19 mouse cellular contexts compared by ENCODE assay signal in the genomic region with DNA sequence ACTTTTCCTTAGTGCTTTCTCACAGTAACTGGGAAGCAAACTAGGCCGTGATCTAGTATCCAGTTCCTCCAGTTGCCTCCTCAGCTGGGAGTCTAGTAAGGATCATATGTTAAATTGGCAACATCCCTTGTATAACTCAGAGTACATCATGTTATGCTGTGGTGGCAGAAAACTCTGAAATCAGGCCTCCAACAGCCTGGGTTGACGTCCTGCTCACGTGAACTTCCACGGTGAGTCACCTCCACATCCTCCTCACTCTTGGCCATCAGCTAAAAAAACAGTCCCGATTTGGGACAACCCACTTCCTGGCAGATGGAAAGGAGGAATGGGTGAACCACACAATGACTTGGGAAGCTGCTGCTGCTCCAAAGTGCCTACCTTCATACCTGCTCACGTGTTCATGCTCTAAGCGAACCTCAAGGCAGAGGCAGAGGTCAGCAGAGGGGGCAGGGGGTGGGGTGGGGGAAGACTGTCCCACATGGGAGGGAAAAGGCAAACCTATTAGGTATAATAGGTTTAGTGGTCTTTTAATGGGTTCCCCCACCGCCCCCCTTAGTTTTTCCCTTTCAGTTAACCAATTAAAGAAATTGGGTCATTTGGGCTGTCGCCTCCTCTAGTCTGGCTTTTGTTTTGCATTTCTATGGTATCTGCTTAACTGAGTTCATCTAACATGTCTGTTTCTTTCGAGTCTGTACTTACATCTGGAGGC. TPM values are rescaled to one million over a fixed set of nuclear protein-coding genes. Genes with fewer than 3 reads are reported as not detected.
DNase-seq lines count a peak whose midpoint lies in the region; ATAC-seq and TF ChIP-seq lines count a peak whose summit lies in the region.
"Had no signal": no experiment of that assay in that cellular context is flagged by ENCODE, and none has a peak within 500 bp of the region (broad histone marks: within the 10 kb centered on the region; RNA-seq: fewer than 3 reads in every experiment).

No protein-coding gene starts in this region.

- H3K9me3 ChIP-seq in liver, postnatal 0 days (ENCODE audit: low read length) = no peaks in the 10 kb centered on the region
- H3K9me3 ChIP-seq in hindbrain, embryonic 11.5 days (ENCODE audit: control insufficient read depth, low read length) = no peaks in the 10 kb centered on the region
- H3K9me3 ChIP-seq: heart, embryonic 15.5 days; hindbrain, embryonic 12.5 days; midbrain, embryonic 13.5 days had no signal

- whole genome bisulfite sequencing in liver, postnatal 0 days (ENCODE audit: insufficient replicate concordance) = 70% methylated on average over 10 of the region's 10 CpGs
- 84% methylated on average over 10 of the region's 10 CpGs for WGBS in hindbrain, embryonic 11.5 days

- no peak overlapping the region for H3K4me3 ChIP-seq in liver, postnatal 0 days (ENCODE audit: low read depth, low read length)
- no peak overlapping the region for H3K4me3 ChIP-seq in myocyte
- no peak overlapping the region for H3K4me3 ChIP-seq in hindbrain, embryonic 11.5 days (ENCODE audit: low read depth, low read length)
- H3K4me3 ChIP-seq: heart, embryonic 15.5 days; hindbrain, embryonic 12.5 days; limb, embryonic 13.5 days; midbrain, embryonic 13.5 days had no signal

- TF ChIP-seq CTCF in liver, postnatal 0 days (IDR thresholded peaks at IDR 0.05; ENCODE audit: low read depth) = no peak

- H3K79me2 ChIP-seq in myocyte (ENCODE audit: control insufficient read depth, insufficient read depth) = no peaks in the 10 kb centered on the region

- TF ChIP-seq EP300 in liver, postnatal 0 days (IDR thresholded peaks at IDR 0.05; ENCODE audit: low read depth) = no peak

- H3K27me3 ChIP-seq in liver, postnatal 0 days (ENCODE audit: insufficient read depth, low read length) = no peaks in the 10 kb centered on the region
- H3K27me3 ChIP-seq in myocyte (ENCODE audit: control insufficient read depth, insufficient read depth, insufficient read length) = no peaks in the 10 kb centered on the region
- no peaks in the 10 kb centered on the region for H3K27me3 ChIP-seq in hindbrain, embryonic 11.5 days (ENCODE audit: control insufficient read depth, insufficient read depth, low read length)
- H3K27me3 ChIP-seq: heart, embryonic 15.5 days; hindbrain, embryonic 12.5 days; limb, embryonic 13.5 days; midbrain, embryonic 13.5 days had no signal

- no peak overlapping the region for H3K27ac ChIP-seq in liver, postnatal 0 days (ENCODE audit: low read depth)
- H3K27ac ChIP-seq in hindbrain, embryonic 11.5 days (ENCODE audit: low read depth, low read length) = no peak overlapping the region
- H3K27ac ChIP-seq: heart, embryonic 15.5 days; hindbrain, embryonic 12.5 days; kidney, postnatal 0 days; limb, embryonic 13.5 days; midbrain, embryonic 13.5 days had no signal

- H3K9ac ChIP-seq in liver, postnatal 0 days (replicated peaks) = no peak overlapping the region
- no peak overlapping the region for H3K9ac ChIP-seq in hindbrain, embryonic 11.5 days (ENCODE audit: low read depth, low read length)
- H3K9ac ChIP-seq: heart, embryonic 15.5 days; hindbrain, embryonic 12.5 days; limb, embryonic 13.5 days; midbrain, embryonic 13.5 days had no signal

- H3K4me2 ChIP-seq in liver, postnatal 0 days (ENCODE audit: low read depth, low read length) = no peak overlapping the region
- peak overlapping the region; percentile 41 for H3K4me2 ChIP-seq in myocyte (ENCODE audit: low read depth)
- H3K4me2 ChIP-seq in hindbrain, embryonic 11.5 days (replicated peaks; ENCODE audit: low read depth, low read length) = no peak overlapping the region
- H3K4me2 ChIP-seq: heart, embryonic 15.5 days; hindbrain, embryonic 12.5 days; limb, embryonic 13.5 days; midbrain, embryonic 13.5 days had no signal

- peak; percentile 90 for ATAC-seq in frontal cortex, adult (ENCODE audit: low TSS enrichment)
- peak; percentile 23; the same call in 1 of the 2 replicates for ATAC-seq in liver, postnatal 0 days
- no peak for ATAC-seq in hindbrain, embryonic 11.5 days (ENCODE audit: low FRiP score)
- no peak for ATAC-seq in activated CD4-positive, CD25-positive, alpha-beta regulatory T cell, adult 4 months
- ATAC-seq: forebrain, embryonic 16.5 days; intestine, postnatal 0 days; midbrain, embryonic 13.5 days had no signal

- DNase-seq in frontal cortex, postnatal 14 days (ENCODE audit: low spot score in 2 of 2) = no peak
- DNase-seq in liver, postnatal 0 days = no peak
- DNase-seq in liver (no peak), NIH3T3 (ENCODE audit: low read depth) (peak; percentile 89)
- no peak for DNase-seq in hindbrain, embryonic 11.5 days (ENCODE audit: low spot score)
- DNase-seq: adrenal gland, postnatal 10 days; cerebellum, adult 9-11 months; lung, postnatal 4 days; thymus, postnatal 4 days had no signal

- no peak for TF ChIP-seq POLR2A in myocyte (IDR thresholded peaks at IDR 0.05; ENCODE audit: insufficient read length, low read depth)

- H3K36me3 ChIP-seq in liver, postnatal 0 days (replicated peaks; ENCODE audit: insufficient read depth, low read length) = no peaks in the 10 kb centered on the region
- no peaks in the 10 kb centered on the region for H3K36me3 ChIP-seq in myocyte (ENCODE audit: control insufficient read depth, insufficient read depth)
- H3K36me3 ChIP-seq in hindbrain, embryonic 11.5 days (ENCODE audit: control insufficient read depth, insufficient read depth, low read length) = no peaks in the 10 kb centered on the region
- H3K36me3 ChIP-seq: heart, embryonic 15.5 days; hindbrain, embryonic 12.5 days; limb, embryonic 13.5 days; midbrain, embryonic 13.5 days had no signal

- H3ac ChIP-seq in myocyte (ENCODE audit: control insufficient read depth, insufficient read length) = no peak overlapping the region

- no peaks in the 10 kb centered on the region for H3K4me1 ChIP-seq in liver, postnatal 0 days (ENCODE audit: insufficient read depth)
- H3K4me1 ChIP-seq in hindbrain, embryonic 11.5 days (replicated peaks; ENCODE audit: control insufficient read depth, insufficient read depth, low read length) = no peaks in the 10 kb centered on the region
- H3K4me1 ChIP-seq: heart, embryonic 15.5 days; hindbrain, embryonic 12.5 days; midbrain, embryonic 13.5 days had no signal

TF ChIP-seq in myocyte, 11 proteins besides CTCF, POLR2A, EP300 and RAD21:
- TF ChIP-seq TCF3 (IDR thresholded peaks at IDR 0.05; ENCODE audit: insufficient read length, low read depth) = no peak
- TF ChIP-seq USF1 (IDR thresholded peaks at IDR 0.05; ENCODE audit: low read depth) = peak; percentile 69

RNA-seq across cellular contexts. Expression of a gene that starts 24.3 kb away (rescaled TPM):
- polyA plus RNA-seq in liver, postnatal 0 days (2015; fragmentation: Nextera tagmentation; extraction: Ambion mirVana) = 1.7 and 2.4 TPM in 2 replicates
- polyA plus RNA-seq in myocyte (2012; fragmentation: generic; extraction: Trizol) = 24.7 TPM
- 11.2 and 12.2 TPM in 2 replicates for polyA plus RNA-seq in hindbrain, embryonic 11.5 days (2014; fragmentation: Nextera tagmentation; extraction: Ambion mirVana)
- 1 to 10 TPM; 7.2 to 8.7 TPM for polyA plus RNA-seq in activated CD4-positive, CD25-positive, alpha-beta regulatory T cell, adult 4 months (2017; shearing (Covaris generic))

Comparison
In these comparisons a context has a peak if more than half of its experiments do, and no peak if none do; other contexts are left out.
1. ATAC-seq: peak in frontal cortex, adult (single experiment) and liver, postnatal 0 days (single experiment); none in hindbrain, embryonic 11.5 days (single experiment) and activated CD4-positive, CD25-positive, alpha-beta regulatory T cell, adult 4 months (single experiment).